Mouse (Mus musculus): ENCODE data around the gene Ptprcap.

Ptprcap gene

DNA sequence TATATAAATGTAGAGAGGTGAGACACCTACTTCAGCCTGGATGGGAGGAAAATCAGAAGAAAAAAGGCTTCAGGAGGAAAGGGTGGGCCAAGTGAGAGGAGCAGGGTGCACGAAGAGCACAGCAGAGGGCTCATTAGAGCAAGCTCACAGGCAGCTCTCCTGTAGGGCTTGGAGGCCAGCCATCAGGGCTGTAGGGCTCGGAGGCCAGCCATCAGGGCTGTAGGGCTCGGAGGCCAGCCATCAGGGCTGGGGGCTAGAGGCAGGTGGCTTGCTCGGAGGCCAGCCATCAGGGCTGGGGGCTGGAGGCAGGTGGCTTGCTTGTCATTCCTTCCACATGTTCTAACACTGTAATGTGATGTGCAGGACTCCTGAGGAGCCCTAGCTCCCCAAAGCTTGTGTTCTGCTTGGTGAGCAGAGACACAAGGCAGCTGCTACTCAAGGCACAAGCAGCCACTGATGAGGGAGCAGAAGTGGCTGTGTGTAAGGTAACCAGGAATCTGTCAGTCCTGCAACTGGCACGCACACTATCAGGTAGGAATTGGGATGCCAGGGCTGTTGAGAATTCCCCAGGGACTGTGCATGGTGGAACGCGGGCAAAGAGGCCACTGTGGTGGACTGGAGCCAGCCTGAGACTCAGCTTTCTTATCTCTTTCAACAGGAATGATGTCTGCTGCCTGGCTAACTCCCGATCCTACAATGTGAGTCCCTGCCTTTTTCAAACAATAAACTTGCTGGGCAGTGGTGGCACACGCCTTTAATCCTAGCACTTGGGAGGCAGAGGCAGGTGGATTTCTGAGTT, 13.5 kb downstream of the Ptprcap start:
- DNase-seq (ENCODE audit: low read depth), result no peak

DNA sequence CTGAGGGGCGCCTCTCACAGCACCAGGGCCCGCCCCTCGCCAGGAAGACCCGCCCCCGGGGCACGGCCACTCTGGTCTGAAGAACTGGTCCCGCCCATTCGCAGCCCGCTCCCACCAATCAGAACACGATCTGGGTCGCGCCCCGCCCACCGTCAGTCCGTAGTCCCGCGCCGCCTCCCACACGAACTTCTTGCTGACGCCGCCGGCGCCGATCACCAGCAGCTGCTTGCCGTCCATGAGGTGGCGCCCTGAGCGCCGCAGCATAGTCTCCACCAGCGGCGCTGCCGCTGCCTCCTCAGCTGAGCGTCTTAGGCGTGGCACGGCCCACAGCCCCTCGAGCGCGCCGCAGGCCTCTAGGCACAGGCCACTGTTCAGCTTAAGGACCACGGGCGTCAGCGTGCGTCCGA, 16.0 kb downstream of the Ptprcap start:
- DNase-seq (ENCODE audit: low read depth), result peak; percentile 100

DNA sequence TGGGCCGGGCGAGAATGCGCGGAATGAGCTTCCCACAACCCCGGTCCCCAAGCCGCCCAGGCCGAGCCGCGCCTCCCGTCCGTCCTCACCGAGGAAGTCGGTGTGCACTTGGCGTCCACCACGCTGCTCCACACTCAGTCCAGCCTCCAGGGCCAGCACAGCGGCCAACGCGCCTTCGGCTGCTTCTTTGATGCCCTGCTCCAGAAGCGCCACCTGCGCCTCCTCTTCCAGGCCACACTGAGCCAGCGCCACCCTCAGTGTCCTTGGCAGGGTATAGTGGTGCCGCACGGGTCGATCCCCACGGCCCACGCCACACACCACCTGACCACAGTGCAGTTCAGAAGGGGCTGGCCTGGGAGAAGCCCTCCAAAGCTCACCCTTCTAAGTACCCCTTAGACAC, 16.4 kb downstream of the Ptprcap start:
- no peak for DNase-seq (ENCODE audit: low read depth)

DNA sequence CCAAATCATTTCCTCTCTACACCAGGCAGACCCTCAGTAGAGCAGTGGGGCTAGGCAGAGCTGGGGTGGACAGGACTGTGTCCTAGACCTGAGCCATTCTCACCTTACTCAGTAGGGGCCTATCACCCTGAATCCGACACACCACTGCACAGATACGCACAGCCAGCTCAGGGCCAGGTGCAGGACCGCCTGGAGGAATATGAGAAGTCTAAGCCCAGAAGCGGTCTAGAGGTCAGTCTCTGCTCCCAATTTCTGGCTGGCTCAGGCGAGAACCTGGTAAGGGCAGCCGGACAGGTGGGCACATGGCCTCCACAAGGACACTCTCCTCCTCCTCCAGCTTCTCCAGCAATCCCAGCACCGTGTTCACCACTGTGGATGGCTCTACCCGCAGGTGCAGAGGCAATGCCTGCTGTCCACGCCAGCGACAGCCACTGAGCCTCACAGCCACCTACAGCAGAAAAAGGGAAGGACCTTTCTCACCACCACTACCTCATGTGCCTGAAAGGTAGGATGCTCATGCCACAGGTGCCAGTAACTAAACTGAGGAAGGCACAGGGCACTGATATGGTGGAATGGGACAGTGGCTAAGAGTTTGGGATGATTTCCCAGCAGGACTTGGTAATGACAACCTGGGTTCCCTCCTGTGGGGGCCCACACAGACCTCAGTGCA, 17.5 kb downstream of the Ptprcap start:
- no peak for DNase-seq (ENCODE audit: low read depth)

DNA sequence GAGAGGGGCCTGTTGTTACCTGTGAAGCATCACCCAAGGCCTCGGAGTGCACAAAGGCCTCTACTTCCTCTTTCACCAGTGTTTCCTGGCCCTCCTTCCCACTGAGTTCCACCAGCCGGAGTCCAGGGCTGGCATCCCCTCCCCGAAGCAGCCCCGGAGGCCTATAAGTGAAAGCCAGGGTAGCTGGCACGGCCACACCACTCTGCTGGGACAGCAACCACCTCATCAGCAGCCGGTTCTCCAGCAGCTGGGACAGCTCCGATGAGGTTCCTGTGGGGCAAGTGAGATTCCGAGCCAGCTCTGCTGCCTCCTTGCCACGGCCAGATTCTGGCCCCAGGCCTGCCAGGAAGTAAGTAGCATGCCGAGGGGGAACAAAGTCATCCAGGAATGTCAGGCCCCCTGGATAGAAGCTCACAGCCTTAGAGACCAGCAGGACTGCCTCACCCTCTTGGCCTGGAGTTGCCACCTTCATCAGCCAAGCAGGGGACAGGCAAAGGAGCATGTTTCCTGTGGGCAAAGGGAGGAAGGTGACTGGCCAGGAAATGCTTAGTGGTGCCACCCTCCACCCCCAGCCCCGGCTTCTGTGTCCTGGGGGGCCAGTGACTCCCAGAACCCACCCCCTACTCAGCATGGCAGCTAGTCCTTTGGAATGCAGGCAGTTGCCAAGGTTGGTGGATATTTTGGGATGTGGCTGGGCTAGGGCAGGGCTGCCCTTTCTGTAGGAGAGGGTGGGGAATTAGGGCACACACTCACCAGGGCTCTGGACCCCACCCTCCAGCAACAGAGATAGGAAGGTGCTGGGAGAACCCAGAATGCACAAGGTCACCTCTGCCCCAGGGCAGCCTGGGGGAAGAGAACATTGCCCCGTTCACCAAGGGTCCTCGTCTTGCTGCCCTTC, 18.2 kb downstream of the Ptprcap start:
- peak; percentile 53 for DNase-seq (ENCODE audit: low read depth)

DNA sequence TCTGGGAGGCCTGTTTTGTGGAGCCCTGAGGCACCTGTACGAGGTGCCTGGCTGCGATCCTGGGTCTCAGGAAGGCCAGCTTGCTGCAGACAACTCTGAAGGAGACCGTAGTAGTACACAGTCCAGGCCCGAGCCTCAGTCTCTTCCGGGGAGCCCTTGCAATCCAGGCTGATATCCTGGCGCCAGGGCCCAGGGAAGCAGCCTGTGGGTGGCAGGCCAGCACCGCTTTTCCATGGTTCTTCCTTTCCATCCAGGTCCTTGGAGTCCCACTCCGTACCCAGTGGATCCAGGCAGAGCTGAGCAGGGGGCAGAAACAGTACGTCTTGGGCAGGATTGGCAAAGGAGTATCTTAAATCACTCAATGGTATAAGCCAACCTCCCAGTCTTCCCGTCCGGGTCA, 19.5 kb downstream of the Ptprcap start:
- no peak for DNase-seq (ENCODE audit: low read depth)

DNA sequence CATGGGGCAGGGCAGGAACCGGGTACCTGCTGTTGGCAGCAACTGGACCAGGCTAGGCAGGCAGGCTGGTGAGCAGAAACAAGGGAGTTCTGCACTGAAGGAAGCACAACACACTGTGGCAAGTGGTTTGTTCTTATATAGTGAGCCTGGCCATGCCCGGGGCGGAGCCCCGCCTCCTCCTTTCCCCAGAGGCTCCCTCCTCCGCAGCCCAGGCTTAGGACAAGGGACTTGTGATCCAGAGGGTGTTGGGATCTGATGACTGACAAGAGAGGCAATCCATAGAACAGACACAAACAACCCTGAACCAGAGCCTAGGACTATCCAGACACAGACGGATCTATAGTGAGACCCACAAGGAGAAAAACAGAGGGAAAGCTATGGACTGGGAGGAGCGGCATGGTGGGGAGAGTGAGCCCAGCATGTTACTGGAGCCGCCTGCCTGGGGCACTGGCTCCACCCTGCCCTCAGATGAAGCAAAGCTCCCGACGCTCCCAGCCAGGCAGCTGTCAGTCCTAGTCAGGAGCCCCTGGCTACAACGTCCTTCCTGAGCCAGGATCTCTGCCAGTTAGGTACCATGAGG, 22.1 kb downstream of the Ptprcap start, which contains the start of gene Carns1:
Gene Carns1 (minus strand): TSS at position 112 of the 580 bp plus-strand sequence.
- peak; percentile 57 for DNase-seq (ENCODE audit: low read depth)

DNA sequence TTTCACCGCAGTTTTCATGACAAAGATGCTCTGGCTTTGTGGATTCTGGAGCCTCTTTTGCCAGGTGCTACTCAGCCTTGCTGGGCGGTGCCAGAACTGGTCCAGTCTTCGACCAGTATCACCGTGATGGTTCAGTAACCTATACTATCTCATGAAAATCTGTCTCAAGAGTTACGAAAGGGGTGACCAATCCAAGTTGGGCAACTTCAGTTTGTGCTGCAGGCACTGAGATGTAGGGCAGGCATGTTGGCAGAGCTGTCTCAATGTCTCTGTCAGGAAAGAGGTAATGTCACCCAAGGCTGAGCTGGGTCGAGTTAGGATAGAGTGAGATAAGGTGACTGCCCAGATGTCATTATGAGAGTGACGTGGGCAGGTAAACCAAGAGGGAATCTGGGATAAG, 27.0 kb downstream of the Ptprcap start:
- no peak for DNase-seq (ENCODE audit: low read depth)

DNA sequence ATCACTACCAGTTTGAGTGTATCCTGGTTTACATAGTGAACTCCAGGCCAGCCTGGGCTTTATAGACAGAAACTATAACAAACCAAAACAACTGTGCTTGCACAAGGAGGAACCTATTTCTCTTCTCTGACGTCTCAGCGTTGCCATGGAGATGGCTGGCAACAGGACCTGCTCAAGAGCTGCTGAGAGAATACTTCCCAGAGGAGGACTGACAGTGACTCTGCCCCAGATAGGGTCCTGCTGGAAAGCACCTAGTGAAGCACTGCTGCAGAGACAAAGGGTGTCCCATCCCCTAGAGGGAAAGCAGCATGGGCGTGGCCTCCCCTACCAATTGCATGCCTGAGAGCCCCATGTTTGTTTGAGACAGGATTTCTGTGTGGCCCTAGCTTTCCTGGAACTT, 28.5 kb downstream of the Ptprcap start:
- DNase-seq (ENCODE audit: low read depth), result peak; percentile 83

DNA sequence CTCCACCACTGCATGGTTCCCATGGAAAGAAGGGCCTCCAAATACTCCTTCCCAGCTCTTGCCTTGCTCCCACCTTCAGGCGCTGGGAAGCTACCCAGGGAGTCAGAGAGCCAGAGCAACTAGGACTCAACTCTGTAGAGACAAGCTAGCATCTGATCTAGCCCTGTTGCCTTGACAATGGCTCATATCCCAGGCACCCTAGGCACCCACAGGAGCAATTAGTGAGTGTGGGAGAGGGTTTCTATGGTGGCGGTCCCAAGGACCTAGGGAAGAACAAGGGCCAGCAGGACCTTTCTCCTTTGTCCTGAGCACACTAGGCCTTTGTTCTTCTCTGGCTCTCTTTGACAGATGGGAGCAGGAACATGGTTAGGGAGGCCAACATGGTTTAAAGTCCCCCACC, 30.3 kb downstream of the Ptprcap start:
- no peak for DNase-seq (ENCODE audit: low read depth)

DNA sequence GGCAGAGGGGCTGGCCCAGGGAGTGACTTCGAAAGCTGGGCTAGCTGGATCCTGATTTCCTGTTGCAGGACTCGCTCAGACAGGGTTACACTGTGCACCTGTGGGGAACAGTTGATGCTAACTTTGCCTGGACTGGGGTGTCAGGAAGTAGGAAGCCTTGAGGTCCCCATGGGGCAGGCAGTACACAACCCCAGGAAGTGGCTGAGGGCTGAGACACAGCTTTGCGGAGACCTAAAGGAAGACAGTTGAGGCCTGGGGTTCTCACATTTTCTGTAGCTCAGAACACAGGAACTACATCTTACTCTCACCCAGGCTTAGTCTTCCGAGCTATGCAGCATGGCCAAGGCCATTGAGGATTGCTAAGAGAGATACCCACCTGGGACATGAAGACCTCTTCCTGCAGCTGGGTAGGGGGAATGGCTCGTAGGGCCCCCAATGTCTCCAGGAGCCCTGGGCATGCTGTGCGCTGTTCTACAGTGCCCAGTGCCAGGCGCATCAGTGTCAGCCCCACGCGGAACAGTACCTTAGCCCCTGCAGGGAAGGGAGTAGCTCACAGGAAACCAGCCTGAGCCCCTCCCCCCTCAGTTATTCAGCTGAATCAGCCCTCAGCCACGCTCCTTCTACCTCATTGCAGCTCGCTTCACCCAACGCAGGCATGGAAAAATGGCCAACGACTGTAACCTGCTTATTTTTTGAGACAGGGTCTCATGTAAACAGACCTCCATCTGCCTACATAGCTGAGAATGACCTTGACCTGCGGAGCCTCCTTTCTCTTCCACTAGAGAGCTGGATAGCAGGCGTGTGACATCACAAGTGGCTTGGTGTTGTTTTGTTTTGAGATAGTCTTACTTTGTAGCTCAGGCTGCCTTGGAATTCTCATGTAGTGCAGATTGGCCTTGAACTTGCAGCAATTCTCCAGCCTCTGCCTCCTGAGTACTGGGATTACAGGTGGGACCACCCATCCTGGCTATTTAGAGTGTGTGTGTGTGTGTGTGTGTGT, 31.9 kb downstream of the Ptprcap start:
- no peak for DNase-seq (ENCODE audit: low read depth)

DNA sequence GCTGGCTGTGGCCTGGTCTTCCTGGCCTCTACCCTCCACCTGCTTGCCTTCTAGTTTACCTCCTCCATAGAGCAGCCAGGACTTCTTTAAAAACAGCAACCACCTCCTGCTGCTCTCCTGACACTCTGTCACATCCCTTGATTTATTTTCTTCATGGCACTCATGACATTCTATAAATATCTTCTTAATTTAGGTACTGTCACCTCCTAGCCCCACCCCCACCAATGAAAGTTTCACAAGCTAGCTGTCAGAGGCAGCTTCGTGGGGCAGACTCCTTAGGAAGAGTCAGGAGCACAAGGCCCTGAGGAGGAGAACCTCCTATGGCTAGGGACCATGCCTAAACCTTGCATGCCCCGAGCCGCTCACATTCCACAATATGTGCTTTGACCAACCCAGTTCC, 33.9 kb downstream of the Ptprcap start:
- no peak for DNase-seq (ENCODE audit: low read depth)

DNA sequence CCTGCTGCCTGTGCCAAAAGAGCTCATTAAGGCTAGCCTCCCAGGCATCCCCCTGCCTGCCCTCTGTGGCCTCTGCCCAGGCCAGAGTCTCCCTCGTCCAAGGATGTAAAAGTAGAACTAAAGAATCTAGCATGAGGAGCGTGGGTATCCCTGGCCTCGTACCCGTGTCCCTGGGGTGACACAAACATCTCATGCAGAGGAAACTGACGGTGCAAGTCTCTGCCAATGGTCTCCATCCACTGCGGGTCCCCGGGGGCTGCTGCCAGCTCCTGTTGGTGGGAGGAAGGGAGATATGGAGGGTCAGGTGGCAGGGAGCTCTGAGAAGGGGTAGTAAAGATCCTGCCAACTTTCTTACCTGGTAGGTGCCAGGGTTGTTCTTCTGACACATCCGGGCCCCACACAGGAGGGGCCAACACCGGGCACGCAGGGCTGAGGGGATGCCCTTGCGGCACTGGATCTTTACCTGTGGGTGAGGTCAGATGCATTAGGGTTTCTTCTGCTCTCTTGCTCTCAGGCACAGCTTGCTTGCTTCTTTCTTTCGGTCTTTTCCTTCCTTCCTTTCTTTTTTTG, 35.7 kb downstream of the Ptprcap start:
- no peak for DNase-seq (ENCODE audit: low read depth)

DNA sequence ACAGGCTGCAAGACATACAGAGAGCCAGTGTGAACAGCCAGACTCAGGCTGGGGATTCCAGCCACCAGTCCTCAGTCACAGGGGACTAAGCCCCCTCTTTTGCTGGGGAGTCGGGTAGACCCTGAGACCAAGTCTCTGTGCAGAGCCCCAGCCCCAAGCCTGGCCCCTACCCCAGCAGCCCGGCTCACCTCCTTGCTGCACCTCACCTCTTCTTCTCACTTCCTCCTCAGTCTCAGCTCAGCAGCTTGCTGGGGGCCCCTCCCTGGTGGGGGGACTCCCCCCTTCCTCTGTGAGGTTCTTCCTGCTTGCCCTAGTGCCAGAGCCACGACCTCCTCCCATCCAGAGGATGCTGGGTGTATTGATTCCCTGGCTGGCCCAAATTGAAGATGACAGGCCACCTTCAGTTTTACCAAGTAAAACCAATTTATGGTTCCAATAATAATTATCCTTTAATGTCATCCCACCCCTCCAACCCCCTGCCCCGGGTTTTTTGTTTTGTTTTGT, 37.5 kb downstream of the Ptprcap start, which contains the start of gene Tbc1d10c:
Gene Tbc1d10c (minus strand): TSS at position 454 of the 504 bp plus-strand sequence.
- DNase-seq (ENCODE audit: low read depth), result no peak

DNA sequence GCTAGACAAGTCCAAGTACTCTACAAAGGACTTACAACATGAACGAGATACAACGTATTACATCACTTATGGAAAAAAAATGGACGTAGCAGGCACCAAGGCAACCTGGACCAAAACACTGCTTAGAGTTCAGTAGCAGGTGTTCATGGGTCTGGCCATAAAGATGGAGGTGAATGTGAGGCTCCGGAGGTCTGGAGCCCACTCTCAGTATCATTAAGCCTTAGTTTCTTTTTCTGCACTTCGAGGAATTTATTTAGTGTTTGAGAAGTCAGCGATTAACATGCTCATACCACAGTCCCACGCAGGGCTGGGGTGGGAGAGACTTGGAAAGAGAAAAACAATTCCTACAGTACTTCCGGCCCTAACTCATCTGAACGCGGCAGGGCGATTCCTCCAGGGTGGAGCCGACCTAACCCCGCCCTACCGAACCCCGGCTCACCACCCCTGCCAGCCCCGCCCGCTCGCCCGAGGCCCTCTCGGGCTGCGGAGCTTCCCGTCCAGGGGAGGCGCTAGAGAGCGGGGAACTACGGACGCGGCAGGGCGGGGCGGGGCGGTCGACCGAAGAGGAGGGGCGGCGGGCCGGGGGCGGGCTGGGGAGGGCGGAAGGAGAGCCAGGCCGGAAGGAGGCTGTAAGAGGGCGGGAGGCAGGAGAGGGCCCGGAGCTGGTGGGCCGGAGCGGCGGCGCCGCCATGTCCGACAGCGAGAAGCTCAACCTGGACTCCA, 38.3 kb downstream of the Ptprcap start, which contains the start of gene Ppp1ca:
Gene Ppp1ca (plus strand): TSS at position 538 of the 723 bp plus-strand sequence.
- DNase-seq (ENCODE audit: low read depth), result peak; percentile 99

DNA sequence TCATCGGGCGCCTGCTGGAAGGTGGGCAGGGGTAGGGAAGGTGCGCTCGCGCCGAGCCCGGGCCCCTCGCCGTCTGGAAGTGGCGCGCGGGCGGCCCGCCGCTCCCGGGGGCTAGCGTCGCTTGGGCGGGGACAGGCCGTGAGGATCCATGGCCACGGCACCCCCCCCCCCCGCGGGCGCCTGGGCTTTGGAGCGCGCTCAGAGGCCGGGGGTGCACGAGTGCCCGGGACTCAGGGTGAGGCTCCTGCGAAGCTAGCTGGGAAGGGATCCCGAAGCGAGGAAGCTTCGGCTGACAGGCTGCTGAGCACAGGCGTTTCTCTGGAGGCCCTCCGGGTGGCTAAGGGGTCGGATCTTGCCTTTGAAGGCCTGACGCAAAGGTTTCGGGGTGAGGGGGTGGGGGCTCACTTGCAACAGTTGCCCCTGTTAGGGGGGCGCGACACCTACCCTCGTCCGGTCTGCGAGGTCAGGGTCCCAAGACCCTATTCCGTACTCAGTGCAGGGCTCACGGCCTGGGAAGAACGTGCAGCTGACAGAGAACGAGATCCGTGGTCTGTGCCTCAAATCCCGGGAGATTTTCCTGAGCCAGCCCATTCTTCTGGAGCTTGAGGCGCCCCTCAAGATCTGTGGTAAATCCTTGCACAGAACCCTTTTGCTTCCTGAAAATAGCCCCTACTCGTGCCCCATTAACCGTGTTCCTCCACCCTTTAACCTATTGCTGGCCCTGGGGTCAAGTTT, 39.0 kb downstream of the Ptprcap start:
- DNase-seq (ENCODE audit: low read depth), result peak; percentile 57

DNA sequence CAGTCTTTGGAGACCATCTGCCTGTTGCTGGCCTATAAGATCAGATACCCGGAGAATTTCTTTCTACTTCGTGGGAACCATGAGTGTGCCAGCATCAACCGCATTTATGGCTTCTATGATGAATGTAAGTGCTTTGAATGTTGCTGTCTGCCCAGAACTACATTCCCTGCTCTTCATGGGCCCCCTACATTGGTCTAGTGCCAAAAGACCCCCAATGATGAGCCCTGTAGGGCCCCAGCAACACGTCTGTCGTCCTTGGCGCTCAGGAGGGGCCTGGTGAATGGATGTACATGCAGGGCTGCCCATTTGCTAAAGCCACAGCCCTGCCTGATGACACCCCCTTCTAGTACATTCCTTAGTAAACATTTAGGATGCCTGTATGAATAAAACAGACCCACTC, 39.7 kb downstream of the Ptprcap start:
- DNase-seq (ENCODE audit: low read depth), result no peak

DNA sequence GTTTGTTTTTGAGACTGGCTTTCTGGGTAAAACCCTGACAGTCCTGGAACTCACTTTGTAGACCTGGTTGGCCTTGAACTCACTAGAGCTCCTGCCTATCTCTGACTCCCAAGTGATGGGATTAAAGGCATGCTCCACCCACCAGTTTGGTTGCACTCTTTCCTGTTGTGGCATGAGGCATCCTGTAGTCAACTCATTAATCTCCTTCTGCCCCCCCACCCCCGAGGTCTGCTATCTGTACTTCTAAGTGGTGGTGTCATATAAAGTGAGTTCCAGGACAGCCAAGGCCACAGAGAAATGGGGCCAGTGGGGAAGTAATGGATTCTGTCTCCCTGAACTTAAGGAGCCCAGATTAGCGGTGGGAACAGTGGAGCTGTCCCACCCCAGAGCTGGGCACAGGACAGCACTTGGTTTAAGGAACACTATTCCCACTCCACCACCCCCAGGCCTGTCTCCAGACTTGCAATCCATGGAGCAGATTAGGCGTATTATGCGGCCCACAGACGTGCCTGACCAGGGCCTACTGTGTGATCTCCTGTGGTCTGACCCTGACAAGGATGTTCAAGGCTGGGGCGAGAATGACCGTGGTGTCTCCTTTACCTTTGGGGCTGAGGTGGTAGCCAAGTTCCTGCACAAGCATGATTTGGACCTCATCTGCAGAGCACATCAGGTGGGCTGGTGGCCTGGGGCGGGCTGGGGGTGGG, 40.8 kb downstream of the Ptprcap start:
- peak; percentile 27 for DNase-seq (ENCODE audit: low read depth)
